Mouse (Mus musculus) spleen, adult 2 months (tissue): ENCODE data around the gene Dthd1.

Experiments used
- CTCF ChIP-seq: fragments of 200-500 bp; IDR thresholded peaks from 2 replicates; pipeline ENCODE4 v1.5.1; 2011; ENCODE audit warnings: mild to moderate bottlenecking, inconsistent platforms; ENCODE audit not compliant: insufficient read depth, insufficient read length, insufficient replicate concordance; ENCODE audit errors: extremely low read depth
- POLR2A ChIP-seq: fragments of 200-500 bp; IDR thresholded peaks from 2 replicates; pipeline ENCODE4 v1.6.1; 2011; ENCODE audit warnings: low read depth, low read length, inconsistent platforms

- TF ChIP-seq POLR2A (no peak), CTCF (no peak)
These were observed 29.5 kb downstream of the Dthd1 start for GRCm38 (mm10) chr5:62842955-62843730.
